Mouse (Mus musculus): ENCODE results near the gene Gm960. TPM values are rescaled to one million over a fixed set of nuclear protein-coding genes. Genes with fewer than 3 reads are reported as not detected.
A peak's percentile ranks its signal among the peaks of the same experiment; 100 is the strongest.

Gene Gm960
- polyA plus RNA-seq, 1 experiment from 2014 or later: 0.33 TPM

DNA sequence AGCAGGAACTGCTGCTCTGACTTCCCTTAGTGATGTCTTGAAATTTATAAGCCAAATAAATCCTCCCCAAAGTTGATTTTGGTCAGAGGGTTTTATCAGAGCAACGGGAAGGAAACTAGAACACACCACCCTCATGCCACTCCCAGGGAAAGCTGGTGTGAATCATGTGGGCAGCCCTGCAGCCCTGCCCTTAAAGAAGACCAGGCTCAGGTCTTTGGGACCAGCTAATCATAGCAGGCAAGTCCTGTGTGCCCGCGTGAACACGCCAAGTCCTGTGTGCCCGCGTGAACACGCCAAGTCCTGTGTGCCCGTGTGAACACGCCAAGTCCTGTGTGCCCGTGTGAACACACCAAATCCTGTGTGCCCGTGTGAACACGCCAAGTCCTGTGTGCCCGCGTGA is 18.3 kb upstream of the Gm960 start:
- Histone ChIP-seq H3K4me3 (ENCODE audit: low read depth, low read length) (no peak overlapping the region), H3K36me3 (replicated peaks; ENCODE audit: insufficient read depth, low read length) (no peaks in the 10 kb centered on the region), H3K4me1 (ENCODE audit: insufficient read depth) (peaks cover 13% of the 10 kb centered on the region), H3K27ac (ENCODE audit: low read depth) (no peak overlapping the region), H3K9me3 (ENCODE audit: low read length) (no peaks in the 10 kb centered on the region), H3K9ac (replicated peaks) (no peak overlapping the region), H3K4me2 (ENCODE audit: low read depth, low read length) (no peak overlapping the region), H3K27me3 (ENCODE audit: insufficient read depth, low read length) (peaks cover 33% of the 10 kb centered on the region)
- ATAC-seq: no peak
- TF ChIP-seq EP300 (IDR thresholded peaks at IDR 0.05; ENCODE audit: low read depth) (no peak), CTCF (IDR thresholded peaks at IDR 0.05; ENCODE audit: low read depth) (no peak)
- 85% methylated on average over 14 of the region's 14 CpGs for WGBS (ENCODE audit: insufficient replicate concordance)
- no peak for DNase-seq

DNA sequence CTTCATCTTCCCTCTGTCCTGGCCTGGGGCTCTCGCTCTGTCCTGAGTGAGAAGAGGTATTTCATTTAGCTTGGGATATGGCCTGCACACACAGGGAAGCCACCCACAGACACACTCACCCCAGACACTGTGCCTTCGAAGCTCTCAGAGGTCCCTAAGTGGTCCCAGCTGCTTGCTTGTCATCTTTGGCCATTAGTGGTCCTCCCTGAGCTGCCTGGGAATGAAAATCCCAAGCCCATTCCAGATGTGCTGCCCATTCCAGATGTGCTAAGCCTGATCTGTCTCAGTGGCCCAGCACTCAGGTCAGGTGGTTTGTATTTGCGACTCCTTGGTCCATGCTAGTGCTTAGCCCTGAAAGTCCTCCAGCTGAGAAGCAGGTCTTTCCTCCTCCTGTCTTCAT is 15.4 kb upstream of the Gm960 start:
- no peaks in the 10 kb centered on the region for H3K36me3 ChIP-seq (replicated peaks; ENCODE audit: insufficient read depth, low read length)
- 49% methylated on average over 3 of the region's 3 CpGs for WGBS (ENCODE audit: insufficient replicate concordance)
- H3K9ac ChIP-seq (replicated peaks): no peak overlapping the region
- H3K4me1 ChIP-seq (ENCODE audit: insufficient read depth): peaks cover 11% of the 10 kb centered on the region
- no peak overlapping the region for H3K27ac ChIP-seq (ENCODE audit: low read depth)
- no peak overlapping the region for H3K4me2 ChIP-seq (ENCODE audit: low read depth, low read length)
- H3K27me3 ChIP-seq (ENCODE audit: insufficient read depth, low read length): peaks cover 57% of the 10 kb centered on the region
- H3K9me3 ChIP-seq (ENCODE audit: low read length): no peaks in the 10 kb centered on the region
- no peak for TF ChIP-seq CTCF (IDR thresholded peaks at IDR 0.05; ENCODE audit: low read depth)
- no peak for TF ChIP-seq EP300 (IDR thresholded peaks at IDR 0.05; ENCODE audit: low read depth)
- DNase-seq (no peak), ATAC-seq (no peak)
- no peak overlapping the region for H3K4me3 ChIP-seq (ENCODE audit: low read depth, low read length)

DNA sequence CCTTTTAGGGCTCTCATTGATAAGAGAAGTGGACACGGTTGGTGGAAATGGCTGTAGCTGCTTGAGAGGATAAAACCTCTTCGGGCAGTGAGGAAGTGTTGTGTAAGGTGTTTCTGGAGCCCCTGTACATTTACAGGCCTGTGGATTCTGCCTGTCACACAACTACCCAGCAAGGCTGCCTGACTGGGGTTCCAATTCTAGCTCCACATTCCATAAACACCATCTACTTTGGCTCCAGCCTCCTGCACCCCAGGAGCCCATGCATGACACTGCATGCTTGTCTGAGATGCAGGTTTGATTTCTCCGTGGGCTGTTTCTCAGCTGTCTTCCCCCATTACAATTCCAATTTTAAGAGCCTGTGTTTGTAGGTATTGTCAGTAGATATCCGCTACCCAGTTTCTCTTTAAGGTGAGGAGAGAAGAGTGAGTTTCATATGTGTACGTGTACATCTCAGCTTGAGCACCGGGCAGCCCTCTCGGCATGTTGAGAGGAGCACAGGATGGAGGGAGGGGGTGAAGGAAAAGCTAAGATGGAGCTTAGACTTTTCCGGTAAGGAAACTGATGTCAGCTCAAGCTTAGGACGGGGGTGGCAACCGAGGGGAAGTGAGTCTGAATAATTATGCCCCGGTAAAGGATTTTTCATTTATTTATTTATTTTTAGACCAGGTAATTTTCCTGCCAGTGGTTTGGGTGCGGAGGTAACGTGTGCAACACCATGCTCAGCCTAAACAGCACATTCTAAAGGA is 14.5 kb upstream of the Gm960 start:
- no peak for TF ChIP-seq EP300 (IDR thresholded peaks at IDR 0.05; ENCODE audit: low read depth)
- no peak for TF ChIP-seq CTCF (IDR thresholded peaks at IDR 0.05; ENCODE audit: low read depth)
- no peak overlapping the region for H3K27ac ChIP-seq (ENCODE audit: low read depth)
- H3K4me2 ChIP-seq (ENCODE audit: low read depth, low read length): no peak overlapping the region
- no peak for ATAC-seq
- no peaks in the 10 kb centered on the region for H3K9me3 ChIP-seq (ENCODE audit: low read length)
- 28% methylated on average over 13 of the region's 13 CpGs for WGBS (ENCODE audit: insufficient replicate concordance)
- no peak overlapping the region for H3K9ac ChIP-seq (replicated peaks)
- no peaks in the 10 kb centered on the region for H3K36me3 ChIP-seq (replicated peaks; ENCODE audit: insufficient read depth, low read length)
- H3K27me3 ChIP-seq (ENCODE audit: insufficient read depth, low read length): peaks cover 61% of the 10 kb centered on the region
- peaks cover 9% of the 10 kb centered on the region for H3K4me1 ChIP-seq (ENCODE audit: insufficient read depth)
- no peak for DNase-seq
- H3K4me3 ChIP-seq (ENCODE audit: low read depth, low read length): peak overlapping the region; percentile 32; the same call in 1 of the 2 replicates

DNA sequence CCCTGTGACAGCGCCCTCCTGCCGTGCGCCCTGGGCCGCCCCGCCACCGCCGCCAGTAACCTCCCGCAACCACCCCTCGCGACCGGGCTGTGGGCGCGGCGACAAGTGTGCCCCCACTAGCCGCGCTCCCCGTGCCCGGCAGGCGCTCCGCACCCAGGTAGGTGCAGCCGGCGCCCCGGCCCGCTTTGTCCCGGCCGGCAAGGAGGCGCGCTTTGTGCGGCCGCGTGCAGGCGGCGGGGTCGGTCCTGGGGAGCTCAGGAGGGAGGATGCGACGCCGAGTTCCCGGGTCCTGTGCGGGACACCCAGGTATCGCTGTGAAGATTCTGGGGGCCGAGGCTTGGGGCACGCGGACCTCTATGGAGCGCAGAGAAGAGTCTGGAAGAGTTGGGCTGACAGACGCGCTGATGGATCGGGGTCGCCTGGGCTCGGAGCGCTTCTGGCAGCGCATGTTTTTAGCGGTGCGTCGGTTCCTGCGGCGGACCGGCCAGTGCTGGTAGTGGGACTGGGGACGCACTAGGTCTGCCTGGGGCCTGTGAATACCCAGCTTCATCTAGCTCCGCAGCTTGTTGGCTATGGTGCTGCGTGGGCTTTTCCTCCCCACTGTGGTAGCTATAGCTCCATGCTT is 13.8 kb upstream of the Gm960 start:
- no peak for ATAC-seq
- TF ChIP-seq CTCF (IDR thresholded peaks at IDR 0.05; ENCODE audit: low read depth) (no peak), EP300 (IDR thresholded peaks at IDR 0.05; ENCODE audit: low read depth) (no peak)
- no peak overlapping the region for H3K9ac ChIP-seq (replicated peaks)
- no peaks in the 10 kb centered on the region for H3K36me3 ChIP-seq (replicated peaks; ENCODE audit: insufficient read depth, low read length)
- H3K9me3 ChIP-seq (ENCODE audit: low read length): no peaks in the 10 kb centered on the region
- no peak overlapping the region for H3K27ac ChIP-seq (ENCODE audit: low read depth)
- H3K4me2 ChIP-seq (ENCODE audit: low read depth, low read length): peak overlapping the region; percentile 61
- H3K4me1 ChIP-seq (ENCODE audit: insufficient read depth): peaks cover 9% of the 10 kb centered on the region
- WGBS (ENCODE audit: insufficient replicate concordance): under 1% methylated on average over 51 of the region's 60 CpGs
- no peak for DNase-seq
- H3K27me3 ChIP-seq (ENCODE audit: insufficient read depth, low read length): peaks cover 64% of the 10 kb centered on the region
- H3K4me3 ChIP-seq (ENCODE audit: low read depth, low read length): peak overlapping the region; percentile 32

DNA sequence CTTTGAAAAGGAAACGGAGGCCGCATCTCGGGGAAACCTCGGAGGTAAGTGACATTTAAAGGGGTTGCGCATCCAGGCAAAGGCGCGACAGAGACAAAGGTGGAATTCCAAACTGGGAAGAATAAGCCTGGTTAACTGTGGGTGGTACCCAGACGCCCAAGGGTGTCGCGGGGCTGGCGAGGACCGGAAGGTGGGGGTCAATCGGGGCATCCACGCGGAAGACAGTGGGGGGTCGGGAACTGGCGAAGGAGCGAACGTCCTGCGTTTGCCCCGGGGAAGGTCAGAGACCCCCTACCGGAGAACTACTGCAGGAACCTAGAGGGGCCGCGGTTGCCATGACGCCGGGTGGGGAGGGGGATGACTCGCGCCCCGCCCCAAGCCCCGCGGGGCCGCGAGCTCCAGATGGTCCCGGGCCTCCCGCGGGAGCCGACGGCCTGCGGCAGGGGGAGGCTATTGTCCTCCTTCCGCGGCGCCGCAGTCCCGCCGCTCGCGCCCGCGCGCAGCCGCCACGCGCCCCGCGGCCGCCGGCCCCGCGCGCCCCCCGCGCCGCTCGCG is 13.2 kb upstream of the Gm960 start:
- TF ChIP-seq CTCF (IDR thresholded peaks at IDR 0.05; ENCODE audit: low read depth) (no peak), EP300 (IDR thresholded peaks at IDR 0.05; ENCODE audit: low read depth) (no peak)
- H3K4me1 ChIP-seq (ENCODE audit: insufficient read depth): peaks cover 9% of the 10 kb centered on the region
- ATAC-seq: no peak
- DNase-seq: no peak
- WGBS (ENCODE audit: insufficient replicate concordance): 2% methylated on average over 32 of the region's 65 CpGs
- H3K9ac ChIP-seq (replicated peaks): no peak overlapping the region
- H3K4me3 ChIP-seq (ENCODE audit: low read depth, low read length): peak overlapping the region; percentile 25; the same call in 1 of the 2 replicates
- no peaks in the 10 kb centered on the region for H3K36me3 ChIP-seq (replicated peaks; ENCODE audit: insufficient read depth, low read length)
- H3K27ac ChIP-seq (ENCODE audit: low read depth): no peak overlapping the region
- H3K27me3 ChIP-seq (ENCODE audit: insufficient read depth, low read length): peaks cover 64% of the 10 kb centered on the region
- peak overlapping the region; percentile 61 for H3K4me2 ChIP-seq (ENCODE audit: low read depth, low read length)
- H3K9me3 ChIP-seq (ENCODE audit: low read length): no peaks in the 10 kb centered on the region

DNA sequence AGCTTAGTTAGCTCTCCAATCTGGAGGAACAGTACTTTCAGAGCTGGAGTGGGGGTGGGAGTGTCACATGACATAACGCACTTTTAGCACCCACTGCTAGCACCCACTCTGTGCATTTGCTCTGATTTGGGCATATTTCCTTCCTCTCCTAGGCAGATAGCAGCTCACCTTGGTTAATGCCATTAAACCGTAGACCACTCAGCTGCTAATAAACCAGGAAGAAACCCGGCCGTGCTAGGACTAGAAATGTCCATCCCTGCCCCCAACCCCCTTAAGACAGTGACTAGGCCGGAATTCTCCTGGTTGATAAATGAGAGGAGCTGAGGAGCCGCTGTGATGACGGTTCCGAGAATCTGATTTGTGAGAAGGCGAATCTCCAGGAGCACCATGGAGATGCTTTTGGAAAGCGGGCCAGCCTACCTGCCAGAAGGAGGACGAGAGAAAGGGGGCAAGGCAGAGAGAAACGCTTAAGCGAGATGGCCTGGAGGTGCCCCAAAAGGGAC is 12.7 kb upstream of the Gm960 start, which contains the start of gene Sptbn2:
Gene Sptbn2, plus strand, starts transcription at position 70 of the 503 bp plus-strand sequence.
- H3K4me3 ChIP-seq (ENCODE audit: low read depth, low read length): peak within 1 kb of the TSS; percentile 25; the same call in 1 of the 2 replicates
- no peaks in the 10 kb centered on the region for H3K9me3 ChIP-seq (ENCODE audit: low read length)
- DNase-seq (no peak), ATAC-seq (no peak)
- peak within 1 kb of the TSS; percentile 61 for H3K4me2 ChIP-seq (ENCODE audit: low read depth, low read length)
- WGBS (ENCODE audit: insufficient replicate concordance): 17% methylated on average over 13 of the region's 13 CpGs
- TF ChIP-seq EP300 (IDR thresholded peaks at IDR 0.05; ENCODE audit: low read depth) (no peak), CTCF (IDR thresholded peaks at IDR 0.05; ENCODE audit: low read depth) (no peak)
- no peaks in the 10 kb centered on the region for H3K36me3 ChIP-seq (replicated peaks; ENCODE audit: insufficient read depth, low read length)
- H3K9ac ChIP-seq (replicated peaks): no peak within 1 kb of the TSS
- H3K4me1 ChIP-seq (ENCODE audit: insufficient read depth): peaks cover 6% of the 10 kb centered on the region
- no peak within 1 kb of the TSS for H3K27ac ChIP-seq (ENCODE audit: low read depth)
- H3K27me3 ChIP-seq (ENCODE audit: insufficient read depth, low read length): peaks cover 64% of the 10 kb centered on the region
